Mouse (Mus musculus): ENCODE data around the gene Nol11. TPM values are rescaled to one million over a fixed set of nuclear protein-coding genes. Genes with fewer than 3 reads are reported as not detected.
"Not testable (repeated sequence)": the region's sequence is repeated elsewhere in the genome, so short reads cannot be mapped to it uniquely, and the experiment has no call there.

Gene Nol11
- total and polyA plus RNA-seq, 3 experiments = 62.1 to 172 (median 109) TPM

- H3K27me3 ChIP-seq (replicated peaks) = no peaks in the 10 kb centered on the region
- no peaks in the 10 kb centered on the region for H3K36me3 ChIP-seq (replicated peaks in 1 of 2; ENCODE audit: control insufficient read depth in 1 of 2, insufficient read depth in 1 of 2, low read length in 1 of 2)
- in situ Hi-C loops (cut with MboI; ENCODE audit: low pct_ligation_motif_present, low pct_unique_long_range_greater_than_20kb, low sequenced_read_pairs) = no loop called here
- H3K4me2 ChIP-seq (ENCODE audit: insufficient read depth, low read depth, poor library complexity, severe bottlenecking) = no peak overlapping the region
- no peaks in the 10 kb centered on the region for H3K79me2 ChIP-seq (replicated peaks; ENCODE audit: control insufficient read depth, extremely low read depth, insufficient read depth, poor library complexity, severe bottlenecking)
- no peak overlapping the region for H3K27ac ChIP-seq (ENCODE audit: insufficient read depth, low read depth)
- H3K9ac ChIP-seq (ENCODE audit: insufficient read depth, low read depth) = no peak overlapping the region
- H3K9me3 ChIP-seq (replicated peaks; ENCODE audit: low read length) = peaks cover 4% of the 10 kb centered on the region
- DNase-seq (ENCODE audit: extremely low read depth) = peak; percentile 52
- dilution Hi-C loops (cut with MboI; ENCODE audit: extremely low pct_ligation_motif_present, extremely low pct_unique_long_range_greater_than_20kb, low sequenced_read_pairs) = no loop called here
- peaks cover 3 to 36% of the 10 kb centered on the region in 2 experiments for H3K4me1 ChIP-seq (ENCODE audit: control insufficient read depth in 1 of 2, insufficient read depth in 2 of 2)
- H3K4me3 ChIP-seq (replicated peaks in 1 of 3; ENCODE audit: low read depth in 2 of 3, low read length in 2 of 3, poor library complexity in 1 of 3) = no peak overlapping the region
- TF ChIP-seq CTCF (conservative IDR thresholded peaks at IDR 0.05 in 1 of 2, IDR thresholded peaks at IDR 0.05 in 1 of 2; ENCODE audit: low read depth in 2 of 2, low read length in 2 of 2) (peak; percentile 23 to 48; a peak in 2 of 4 replicates), SMC3 (IDR thresholded peaks at IDR 0.05; ENCODE audit: low read depth, low read length) (no peak), GABPA (IDR thresholded peaks at IDR 0.05; ENCODE audit: insufficient replicate concordance, low read depth, low read length) (no peak)
These were observed 50.5 kb downstream of the Nol11 start for GRCm38 (mm10) chr11:107138633-107139032.

DNA sequence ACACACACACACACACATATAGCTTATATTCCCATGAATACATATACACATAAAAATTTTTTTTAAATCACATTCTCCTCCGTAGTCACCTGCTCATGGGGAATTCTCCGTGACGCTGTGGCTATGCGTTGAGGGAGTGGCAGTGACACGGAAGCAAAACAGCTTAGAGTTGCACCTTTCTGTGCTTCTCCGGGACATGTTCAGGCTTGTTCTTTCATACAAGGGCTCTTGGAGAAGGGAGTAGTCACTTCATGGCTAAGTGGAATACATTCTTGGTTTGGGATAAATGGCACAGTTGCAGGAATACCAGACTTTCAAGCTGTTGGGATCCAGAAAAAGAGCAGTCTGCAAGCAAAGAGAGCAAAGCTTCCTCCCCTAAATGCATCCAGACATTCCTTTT is 51.6 kb downstream of the Nol11 start:
- Histone ChIP-seq H3K27ac (ENCODE audit: insufficient read depth, low read depth) (no peak overlapping the region), H3K9ac (ENCODE audit: insufficient read depth, low read depth) (no peak overlapping the region), H3K4me3 (replicated peaks in 1 of 3; ENCODE audit: low read depth in 2 of 3, low read length in 2 of 3, poor library complexity in 1 of 3) (no peak overlapping the region), H3K4me2 (ENCODE audit: insufficient read depth, low read depth, poor library complexity, severe bottlenecking) (no peak overlapping the region), H3K9me3 (replicated peaks; ENCODE audit: low read length) (peaks cover 4% of the 10 kb centered on the region), H3K79me2 (replicated peaks; ENCODE audit: control insufficient read depth, extremely low read depth, insufficient read depth, poor library complexity, severe bottlenecking) (no peaks in the 10 kb centered on the region), H3K27me3 (replicated peaks) (no peaks in the 10 kb centered on the region), H3K36me3 (replicated peaks in 1 of 2; ENCODE audit: control insufficient read depth in 1 of 2, insufficient read depth in 1 of 2, low read length in 1 of 2) (no peaks in the 10 kb centered on the region), H3K4me1 (ENCODE audit: control insufficient read depth in 1 of 2, insufficient read depth in 2 of 2) (peaks cover 3 to 35% of the 10 kb centered on the region in 2 experiments)
- DNase-seq (ENCODE audit: extremely low read depth) = no peak
- in situ Hi-C loops (cut with MboI; ENCODE audit: low pct_ligation_motif_present, low pct_unique_long_range_greater_than_20kb, low sequenced_read_pairs) = no loop called here
- no peak for TF ChIP-seq CTCF (conservative IDR thresholded peaks at IDR 0.05 in 1 of 2, IDR thresholded peaks at IDR 0.05 in 1 of 2; ENCODE audit: low read depth in 2 of 2, low read length in 2 of 2)
- no peak for TF ChIP-seq ZMIZ1 (IDR thresholded peaks at IDR 0.05; ENCODE audit: low read depth, low read length)
- TF ChIP-seq MAX (IDR thresholded peaks at IDR 0.05; ENCODE audit: low read length) = no peak
- no peak for TF ChIP-seq POLR2A (IDR thresholded peaks at IDR 0.05; ENCODE audit: low read depth, low read length)
- TF ChIP-seq ETS1 (conservative IDR thresholded peaks at IDR 0.05; ENCODE audit: low read depth, low read length) = no peak
- no peak for TF ChIP-seq RCOR1 (conservative IDR thresholded peaks at IDR 0.05; ENCODE audit: low read depth, low read length)
- TF ChIP-seq ZC3H11A (IDR thresholded peaks at IDR 0.05; ENCODE audit: low read depth, low read length) = no peak
- no peak for TF ChIP-seq SIN3A (IDR thresholded peaks at IDR 0.05; ENCODE audit: low read length)
- TF ChIP-seq ELF1 (IDR thresholded peaks at IDR 0.05; ENCODE audit: low read depth, low read length) = no peak
- no peak for TF ChIP-seq UBTF (IDR thresholded peaks at IDR 0.05; ENCODE audit: low read depth, low read length)
- TF ChIP-seq JUN (IDR thresholded peaks at IDR 0.05; ENCODE audit: insufficient read depth, low read depth, low read length) = no peak
- no peak for TF ChIP-seq ZNF384 (IDR thresholded peaks at IDR 0.05; ENCODE audit: low read depth, low read length)
- TF ChIP-seq NELFE (IDR thresholded peaks at IDR 0.05; ENCODE audit: low read depth, low read length) = no peak
- no peak for TF ChIP-seq CHD1 (IDR thresholded peaks at IDR 0.05; ENCODE audit: low read depth, low read length)
- TF ChIP-seq RAD21 (IDR thresholded peaks at IDR 0.05; ENCODE audit: low read depth, low read length) = no peak
- no peak for TF ChIP-seq TCF12 (IDR thresholded peaks at IDR 0.05; ENCODE audit: low read depth, low read length)
- TF ChIP-seq USF2 (conservative IDR thresholded peaks at IDR 0.05; ENCODE audit: low read depth, low read length) = no peak
- TF ChIP-seq JUND (conservative IDR thresholded peaks at IDR 0.05; ENCODE audit: low read depth, low read length) = no peak
- no peak for TF ChIP-seq CHD2 (IDR thresholded peaks at IDR 0.05; ENCODE audit: low read length)
- dilution Hi-C loops (cut with MboI; ENCODE audit: extremely low pct_ligation_motif_present, extremely low pct_unique_long_range_greater_than_20kb, low sequenced_read_pairs) = no loop called here

GRCm38 (mm10) chr11:107136458-107136857 is 52.7 kb downstream of the Nol11 start:
- dilution Hi-C loops (cut with MboI; ENCODE audit: extremely low pct_ligation_motif_present, extremely low pct_unique_long_range_greater_than_20kb, low sequenced_read_pairs); H3K27ac ChIP-seq (ENCODE audit: insufficient read depth, low read depth); DNase-seq (ENCODE audit: extremely low read depth); H3K4me3 ChIP-seq (replicated peaks in 1 of 3; ENCODE audit: low read depth in 2 of 3, low read length in 2 of 3, poor library complexity in 1 of 3); H3K9ac ChIP-seq (ENCODE audit: insufficient read depth, low read depth); H3K27me3 ChIP-seq (replicated peaks); in situ Hi-C loops (cut with MboI; ENCODE audit: low pct_ligation_motif_present, low pct_unique_long_range_greater_than_20kb, low sequenced_read_pairs); H3K36me3 ChIP-seq (replicated peaks in 1 of 2; ENCODE audit: control insufficient read depth in 1 of 2, insufficient read depth in 1 of 2, low read length in 1 of 2); H3K9me3 ChIP-seq (replicated peaks; ENCODE audit: low read length); H3K4me2 ChIP-seq (ENCODE audit: insufficient read depth, low read depth, poor library complexity, severe bottlenecking); H3K79me2 ChIP-seq (replicated peaks; ENCODE audit: control insufficient read depth, extremely low read depth, insufficient read depth, poor library complexity, severe bottlenecking): not testable (repeated sequence)
- H3K4me1 ChIP-seq (ENCODE audit: control insufficient read depth in 1 of 2, insufficient read depth in 2 of 2) = peaks cover 3 to 29% of the 10 kb centered on the region in 2 experiments
